Comparison of ENCODE assay signal across 23 mouse cellular contexts in the genomic region with DNA sequence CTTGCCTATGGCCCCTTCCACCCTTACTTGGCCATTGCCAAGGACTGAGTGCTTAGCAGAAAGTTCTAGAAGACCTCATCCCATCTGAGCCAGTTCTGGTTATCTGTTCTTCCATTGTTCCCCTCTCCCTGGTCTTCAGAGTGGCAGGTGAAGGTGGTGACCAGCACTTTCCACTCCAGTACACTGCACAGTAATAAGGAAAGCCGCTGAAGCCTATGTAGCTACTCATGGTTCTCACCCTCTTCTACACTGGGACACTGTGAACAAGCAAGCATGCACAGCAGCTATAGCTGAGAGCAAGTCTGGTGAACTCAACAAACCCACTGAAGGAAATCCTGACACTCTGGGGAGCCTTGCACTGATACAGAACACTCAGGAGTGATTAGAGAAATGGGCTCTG.
DNase-seq lines count a peak whose midpoint lies in the region; ATAC-seq and TF ChIP-seq lines count a peak whose summit lies in the region.
"Had no signal": no experiment of that assay in that cellular context is flagged by ENCODE, and none has a peak within 500 bp of the region (broad histone marks: within the 10 kb centered on the region; RNA-seq: fewer than 3 reads in every experiment).

No protein-coding gene starts in this region.

- H3K27ac ChIP-seq in heart, embryonic 12.5 days (ENCODE audit: poor library complexity, severe bottlenecking), result peak overlapping the region; percentile 76
- H3K27ac ChIP-seq in heart, embryonic 10.5 days, result no peak overlapping the region
- H3K27ac ChIP-seq in heart, embryonic 14.5 days (replicated peaks in 1 of 2; ENCODE audit: control insufficient read depth in 1 of 2, insufficient read depth in 1 of 2, low read depth in 2 of 2, low read length in 2 of 2), result peak overlapping the region; percentile 20 to 66
- H3K27ac ChIP-seq in heart, adult 2 months, result no peak overlapping the region
- peak overlapping the region; percentile 53; the same call in 1 of the 2 replicates for H3K27ac ChIP-seq in heart, postnatal 0 days (ENCODE audit: low read depth)
- no peak overlapping the region for H3K27ac ChIP-seq in CH12.LX (ENCODE audit: insufficient read depth, low read depth)
- H3K27ac ChIP-seq: embryonic facial prominence, embryonic 10.5 days; embryonic facial prominence, embryonic 12.5 days; forebrain, embryonic 13.5 days; forebrain, embryonic 15.5 days had no signal

- no peak for TF ChIP-seq EP300 in heart, adult 2 months (IDR thresholded peaks at IDR 0.05; ENCODE audit: insufficient read depth, low read depth, low read length)
- no peak for TF ChIP-seq EP300 in heart, postnatal 0 days (IDR thresholded peaks at IDR 0.05; ENCODE audit: low read depth)
- TF ChIP-seq EP300 in CH12.LX (IDR thresholded peaks at IDR 0.05; ENCODE audit: low read length), result peak; percentile 87

- TF ChIP-seq CTCF in heart, adult 2 months (IDR thresholded peaks at IDR 0.05), result no peak
- TF ChIP-seq CTCF in heart, postnatal 0 days (IDR thresholded peaks at IDR 0.05; ENCODE audit: low read depth), result no peak
- no peak for TF ChIP-seq CTCF in CH12.LX (conservative IDR thresholded peaks at IDR 0.05 in 1 of 2, IDR thresholded peaks at IDR 0.05 in 1 of 2; ENCODE audit: low read depth in 2 of 2, low read length in 2 of 2)

- peaks cover 4% of the 10 kb centered on the region; the same call in 1 of the 2 replicates for H3K4me1 ChIP-seq in heart, embryonic 12.5 days (replicated peaks)
- H3K4me1 ChIP-seq in heart, embryonic 10.5 days, result no peaks in the 10 kb centered on the region
- peaks cover 0 to 4% of the 10 kb centered on the region in 2 experiments; a peak in 1 of 4 replicates for H3K4me1 ChIP-seq in heart, embryonic 14.5 days (ENCODE audit: control insufficient read depth in 2 of 2, insufficient read depth in 2 of 2, low read length in 2 of 2)
- no peaks in the 10 kb centered on the region for H3K4me1 ChIP-seq in heart, adult 2 months (ENCODE audit: control insufficient read depth, insufficient read depth, low read length)
- H3K4me1 ChIP-seq in heart, postnatal 0 days (ENCODE audit: control insufficient read depth, insufficient read depth), result no peaks in the 10 kb centered on the region
- peaks cover 20 to 34% of the 10 kb centered on the region in 2 experiments for H3K4me1 ChIP-seq in CH12.LX (ENCODE audit: control insufficient read depth in 1 of 2, insufficient read depth in 2 of 2)
- H3K4me1 ChIP-seq: embryonic facial prominence, embryonic 12.5 days; forebrain, embryonic 13.5 days; forebrain, embryonic 15.5 days had no signal

- intact Hi-C loops in heart, adult 2 months (cut with DNase I), result no loop called here

- no peak overlapping the region for H3K9ac ChIP-seq in heart, embryonic 12.5 days
- H3K9ac ChIP-seq in heart, embryonic 14.5 days (ENCODE audit: low read length), result no peak overlapping the region
- H3K9ac ChIP-seq in heart, adult 2 months (ENCODE audit: low read depth, low read length), result no peak overlapping the region
- no peak overlapping the region for H3K9ac ChIP-seq in heart, postnatal 0 days (replicated peaks; ENCODE audit: low read depth, low read length)
- H3K9ac ChIP-seq in CH12.LX (ENCODE audit: insufficient read depth, low read depth), result no peak overlapping the region
- H3K9ac ChIP-seq: embryonic facial prominence, embryonic 12.5 days; forebrain, embryonic 13.5 days; forebrain, embryonic 15.5 days had no signal

- in situ Hi-C loops in CH12.LX (cut with MboI; ENCODE audit: low pct_ligation_motif_present, low pct_unique_long_range_greater_than_20kb, low sequenced_read_pairs), result no loop called here

- no peak for DNase-seq in heart, embryonic 10.5 days (ENCODE audit: low spot score)
- DNase-seq in heart, adult 2 months, result no peak
- no peak for DNase-seq in heart, postnatal 0 days (ENCODE audit: low spot score)
- no peak for DNase-seq in heart, adult 18-20 months
- peak; percentile 53 for DNase-seq in CH12.LX (ENCODE audit: extremely low read depth)
- no peak for DNase-seq in urinary bladder, postnatal 36 days (ENCODE audit: low spot score in 2 of 2)
- DNase-seq: adrenal gland, adult 8-10 months; adrenal gland, postnatal 14 days; adrenal gland, postnatal 36 days; cerebellum, adult 11-12 months; cerebellum, adult 2 months; cerebellum, adult 9-10 months; cerebellum, postnatal 10 days; cerebellum, postnatal 25 days had no signal

- H3K27me3 ChIP-seq in heart, embryonic 12.5 days (replicated peaks), result no peaks in the 10 kb centered on the region
- H3K27me3 ChIP-seq in heart, embryonic 10.5 days (ENCODE audit: insufficient read depth, poor library complexity, severe bottlenecking), result no peaks in the 10 kb centered on the region
- H3K27me3 ChIP-seq in heart, embryonic 14.5 days (ENCODE audit: control insufficient read depth, insufficient read depth, low read length), result no peaks in the 10 kb centered on the region
- H3K27me3 ChIP-seq in heart, adult 2 months (ENCODE audit: control insufficient read depth, insufficient read depth, low read length), result no peaks in the 10 kb centered on the region
- H3K27me3 ChIP-seq in heart, postnatal 0 days (ENCODE audit: control insufficient read depth, insufficient read depth, low read length), result no peaks in the 10 kb centered on the region
- H3K27me3 ChIP-seq in CH12.LX (replicated peaks), result no peaks in the 10 kb centered on the region
- H3K27me3 ChIP-seq: embryonic facial prominence, embryonic 12.5 days; forebrain, embryonic 13.5 days; forebrain, embryonic 15.5 days; Patski had no signal

- no peak overlapping the region for H3K4me3 ChIP-seq in heart, embryonic 12.5 days
- H3K4me3 ChIP-seq in heart, embryonic 10.5 days, result no peak overlapping the region
- H3K4me3 ChIP-seq in heart, embryonic 14.5 days (ENCODE audit: control insufficient read depth in 1 of 2, insufficient read depth in 1 of 2, low read depth in 1 of 2, low read length in 2 of 2), result no peak overlapping the region
- H3K4me3 ChIP-seq in heart, adult 2 months, result no peak overlapping the region
- no peak overlapping the region for H3K4me3 ChIP-seq in heart, postnatal 0 days (ENCODE audit: low read depth, low read length)
- H3K4me3 ChIP-seq in CH12.LX (replicated peaks in 1 of 3; ENCODE audit: low read depth in 2 of 3, low read length in 2 of 3, poor library complexity in 1 of 3), result no peak overlapping the region
- H3K4me3 ChIP-seq: embryonic facial prominence, embryonic 10.5 days; embryonic facial prominence, embryonic 12.5 days; forebrain, embryonic 13.5 days; forebrain, embryonic 15.5 days had no signal

- dilution Hi-C loops in CH12.LX (cut with MboI; ENCODE audit: extremely low pct_ligation_motif_present, extremely low pct_unique_long_range_greater_than_20kb, low sequenced_read_pairs), result no loop called here

- no peak overlapping the region for H3K4me2 ChIP-seq in heart, embryonic 12.5 days
- H3K4me2 ChIP-seq in heart, embryonic 14.5 days (ENCODE audit: low read length), result no peak overlapping the region
- H3K4me2 ChIP-seq in heart, postnatal 0 days (ENCODE audit: low read depth, low read length), result no peak overlapping the region
- H3K4me2 ChIP-seq in CH12.LX (ENCODE audit: insufficient read depth, low read depth, poor library complexity, severe bottlenecking), result no peak overlapping the region
- H3K4me2 ChIP-seq: embryonic facial prominence, embryonic 12.5 days; forebrain, embryonic 13.5 days; forebrain, embryonic 15.5 days had no signal

- H3K9me3 ChIP-seq in heart, embryonic 12.5 days (replicated peaks), result no peaks in the 10 kb centered on the region
- no peaks in the 10 kb centered on the region for H3K9me3 ChIP-seq in heart, embryonic 10.5 days
- no peaks in the 10 kb centered on the region for H3K9me3 ChIP-seq in heart, embryonic 14.5 days (ENCODE audit: control insufficient read depth, low read length)
- no peaks in the 10 kb centered on the region for H3K9me3 ChIP-seq in heart, postnatal 0 days (replicated peaks; ENCODE audit: control insufficient read depth, low read length)
- H3K9me3 ChIP-seq in CH12.LX (replicated peaks; ENCODE audit: low read length), result peaks cover 3% of the 10 kb centered on the region
- H3K9me3 ChIP-seq: embryonic facial prominence, embryonic 10.5 days; embryonic facial prominence, embryonic 12.5 days; forebrain, embryonic 13.5 days; forebrain, embryonic 15.5 days had no signal

- no peak for ATAC-seq in heart, embryonic 12.5 days (ENCODE audit: insufficient number of reproducible peaks, low FRiP score)
- no peak for ATAC-seq in heart, embryonic 14.5 days (ENCODE audit: insufficient number of reproducible peaks, insufficient read depth, low FRiP score, low read depth)
- no peak for ATAC-seq in heart, postnatal 0 days (ENCODE audit: insufficient read depth, low read depth)
- ATAC-seq: activated CD4-positive, CD25-positive, alpha-beta regulatory T cell, adult 4 months; forebrain, embryonic 13.5 days; forebrain, embryonic 15.5 days; Patski had no signal

- no peak for TF ChIP-seq RAD21 in CH12.LX (IDR thresholded peaks at IDR 0.05; ENCODE audit: low read depth, low read length)

- no peak for TF ChIP-seq POLR2A in heart, adult 2 months (IDR thresholded peaks at IDR 0.05; ENCODE audit: insufficient read depth, low read depth, low read length)
- no peak; the same call in 1 of the 2 replicates for TF ChIP-seq POLR2A in CH12.LX (IDR thresholded peaks at IDR 0.05; ENCODE audit: low read depth, low read length)

- no peaks in the 10 kb centered on the region for H3K36me3 ChIP-seq in heart, embryonic 12.5 days
- H3K36me3 ChIP-seq in heart, embryonic 10.5 days, result no peaks in the 10 kb centered on the region
- H3K36me3 ChIP-seq in heart, embryonic 14.5 days (ENCODE audit: control insufficient read depth, insufficient read depth, low read length), result no peaks in the 10 kb centered on the region
- H3K36me3 ChIP-seq in heart, adult 2 months (ENCODE audit: control insufficient read depth, insufficient read depth, low read length), result no peaks in the 10 kb centered on the region
- no peaks in the 10 kb centered on the region for H3K36me3 ChIP-seq in heart, postnatal 0 days (replicated peaks; ENCODE audit: control insufficient read depth, insufficient read depth, low read length)
- H3K36me3 ChIP-seq in CH12.LX (replicated peaks in 1 of 2; ENCODE audit: control insufficient read depth in 1 of 2, insufficient read depth in 1 of 2, low read length in 1 of 2), result no peaks in the 10 kb centered on the region
- H3K36me3 ChIP-seq: embryonic facial prominence, embryonic 10.5 days; embryonic facial prominence, embryonic 12.5 days; forebrain, embryonic 15.5 days; G1E had no signal

- no peaks in the 10 kb centered on the region for H3K79me2 ChIP-seq in heart, adult 2 months (replicated peaks; ENCODE audit: control insufficient read depth, insufficient read depth, low read length)
- H3K79me2 ChIP-seq in CH12.LX (replicated peaks; ENCODE audit: control insufficient read depth, extremely low read depth, insufficient read depth, poor library complexity, severe bottlenecking), result no peaks in the 10 kb centered on the region

- 86% methylated on average over 1 of the region's 1 CpGs for WGBS in heart, embryonic 12.5 days
- WGBS in heart, embryonic 10.5 days, result 84% methylated on average over 1 of the region's 1 CpGs
- 97% methylated on average over 1 of the region's 1 CpGs for WGBS in heart, embryonic 14.5 days
- 100% methylated on average over 1 of the region's 1 CpGs for WGBS in heart, adult 2 months
- 89% methylated on average over 1 of the region's 1 CpGs for WGBS in heart, postnatal 0 days

TF ChIP-seq in CH12.LX, 34 proteins besides CTCF, POLR2A, EP300 and RAD21 (continues in another document):
- TF ChIP-seq ZC3H11A (IDR thresholded peaks at IDR 0.05; ENCODE audit: low read depth, low read length) (no peak), TBP (conservative IDR thresholded peaks at IDR 0.05; ENCODE audit: low read depth, low read length) (no peak)

Comparison
In these comparisons a context has a peak if more than half of its experiments do, and no peak if none do; other contexts are left out.
1. H3K27ac ChIP-seq: peak in heart, embryonic 12.5 days (single experiment), heart, embryonic 14.5 days (2 of 2) and heart, postnatal 0 days (single experiment); none in heart, embryonic 10.5 days (single experiment), heart, adult 2 months (single experiment) and CH12.LX (single experiment).